Mouse (Mus musculus) CD8-positive naive resting alpha-beta T cell, adult 57 days (primary cell): Measurements from ENCODE around the gene Cdkn2c. TPM values are rescaled to one million over a fixed set of nuclear protein-coding genes. Genes with fewer than 3 reads are reported as not detected.

Experiments used
- total RNA-seq: library from RNA; stranded (reverse); gene quantifications from one replicate; pipeline ENCODE4 v1.2.4, GENCODE M21; 2023

The Cdkn2c gene
- total RNA-seq = 2.4 TPM

GRCm38 (mm10) chr4:109666461-109667269 lies at the start of gene Cdkn2c:
Cdkn2c (minus strand) TSS chr4:109667189.

GRCm38 (mm10) chr4:109676218-109677215 lies 9.5 kb upstream of the Cdkn2c start, which contains the start of gene Faf1:
Faf1 (plus strand) TSS chr4:109676588.

Other genes starting within 250 kb of the Cdkn2c start
- 16.2 TPM for gene Rnf11, start 182.5 kb downstream of the Cdkn2c start, total RNA-seq
- gene 4930522H14Rik, start 135.9 kb downstream of the Cdkn2c start, total RNA-seq = not detected
- gene Faf1, start 9.4 kb upstream of the Cdkn2c start, total RNA-seq = 29.5 TPM